Mouse (Mus musculus) thymus, postnatal 10 days (tissue): Measurements from ENCODE around the gene Emilin2.

Source experiments
- DNase-seq, 2 experiments: peaks; one replicate each; pipeline ENCODE4 v3.0.0; 2021; ENCODE audit warnings: low spot score in 2 of 2

Gene Emilin2

DNA sequence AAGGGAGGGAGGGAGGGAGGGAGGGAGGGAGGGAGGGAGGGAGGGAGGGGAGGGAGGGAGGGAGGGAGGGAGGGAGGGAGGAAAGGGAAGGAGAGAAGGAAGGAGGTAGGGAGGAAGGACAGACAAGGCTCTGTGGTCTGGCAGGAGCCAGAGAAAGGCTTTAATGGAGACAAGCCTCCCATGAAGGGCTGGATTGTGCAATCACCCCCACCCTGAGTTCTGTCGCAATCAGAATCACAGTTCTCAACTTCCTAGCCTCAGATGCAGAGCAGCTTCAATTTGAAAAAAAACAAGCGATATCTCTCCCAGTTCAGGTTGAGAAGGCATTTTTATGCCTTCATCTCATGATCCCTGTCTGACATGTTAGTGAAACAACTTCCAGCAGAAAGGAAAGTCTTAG lies 11.4 kb downstream of the Emilin2 start:
- DNase-seq: no peak

DNA sequence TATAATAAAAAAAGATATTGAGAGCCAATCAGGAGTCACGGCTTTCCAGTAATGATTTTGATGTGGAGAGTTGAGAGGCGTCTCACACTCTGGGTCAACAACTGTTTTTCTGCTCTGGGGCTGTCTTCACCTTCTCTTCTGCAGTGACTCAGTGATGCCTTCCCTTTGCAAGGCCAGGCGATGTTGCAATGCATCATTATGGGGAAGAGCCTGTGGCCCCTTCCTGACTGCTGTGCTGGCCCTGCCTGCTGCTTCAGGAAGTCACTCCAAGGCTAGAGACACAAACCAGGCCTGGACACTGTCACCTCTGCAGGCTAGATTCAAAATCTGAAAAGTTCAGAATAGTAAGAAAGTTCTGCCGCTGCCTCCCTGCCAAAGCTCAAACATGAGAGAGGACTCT lies 11.9 kb downstream of the Emilin2 start:
- no peak for DNase-seq

DNA sequence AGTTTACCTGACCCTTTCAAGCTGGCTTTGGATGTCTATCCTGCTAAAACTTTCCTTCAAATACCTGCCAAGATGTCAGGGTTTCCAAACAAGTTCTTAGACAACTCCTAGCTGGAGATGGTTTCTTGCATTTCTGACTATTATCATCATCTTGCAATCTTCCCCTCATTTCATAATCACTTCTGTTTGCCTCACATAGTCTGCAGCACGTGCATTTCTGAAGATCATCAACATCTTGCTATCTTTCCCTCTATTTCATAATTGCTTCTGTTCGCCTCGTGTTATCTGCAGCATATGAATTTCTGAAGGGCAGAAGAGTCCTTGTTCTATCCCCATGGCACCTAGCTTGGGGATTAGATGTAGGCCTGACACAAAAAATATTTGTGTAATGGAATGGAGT lies 17.2 kb downstream of the Emilin2 start:
- DNase-seq: no peak

DNA sequence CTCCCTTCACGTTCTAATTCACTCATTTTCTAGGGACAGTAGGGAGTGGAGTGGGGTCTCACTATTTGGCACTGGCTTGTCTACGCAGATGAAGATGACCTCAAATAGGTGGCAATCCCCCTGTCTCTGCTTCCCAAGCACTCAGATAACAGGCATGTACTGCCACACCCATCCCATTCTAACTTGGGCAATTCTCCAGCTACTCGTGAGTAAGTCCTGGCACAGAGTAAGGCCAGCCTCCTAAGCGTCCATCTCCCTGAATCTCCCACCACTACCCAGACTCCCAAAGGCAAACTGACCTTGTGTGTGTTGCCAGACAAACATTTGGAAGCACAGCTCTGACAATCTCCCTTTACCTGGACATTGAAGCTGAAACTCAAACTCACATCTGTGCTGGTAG lies 18.9 kb downstream of the Emilin2 start:
- no peak for DNase-seq

DNA sequence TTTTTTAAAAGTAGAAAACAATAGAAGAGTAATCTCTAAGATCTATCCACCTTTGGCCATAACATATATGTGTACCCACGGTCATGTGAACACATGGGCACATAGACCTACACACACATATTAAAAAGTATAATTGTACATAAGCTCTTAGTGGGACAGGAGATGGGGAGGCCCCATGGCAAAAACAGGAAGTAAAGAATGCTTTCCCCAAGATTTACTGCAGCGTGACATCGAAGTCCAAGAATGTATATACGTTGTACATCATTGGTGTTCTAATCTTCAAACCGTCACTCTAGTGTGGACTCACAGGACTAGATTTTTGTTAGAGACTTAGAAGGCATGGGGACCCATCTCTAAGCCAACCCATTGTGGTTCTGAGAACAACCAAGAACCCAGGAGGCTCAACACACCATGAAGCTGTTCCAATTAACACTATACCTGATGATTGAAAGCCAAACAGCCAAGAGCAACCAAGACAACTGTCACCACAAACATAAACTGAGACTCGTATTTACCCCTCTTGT lies 19.8 kb downstream of the Emilin2 start:
- no peak for DNase-seq

DNA sequence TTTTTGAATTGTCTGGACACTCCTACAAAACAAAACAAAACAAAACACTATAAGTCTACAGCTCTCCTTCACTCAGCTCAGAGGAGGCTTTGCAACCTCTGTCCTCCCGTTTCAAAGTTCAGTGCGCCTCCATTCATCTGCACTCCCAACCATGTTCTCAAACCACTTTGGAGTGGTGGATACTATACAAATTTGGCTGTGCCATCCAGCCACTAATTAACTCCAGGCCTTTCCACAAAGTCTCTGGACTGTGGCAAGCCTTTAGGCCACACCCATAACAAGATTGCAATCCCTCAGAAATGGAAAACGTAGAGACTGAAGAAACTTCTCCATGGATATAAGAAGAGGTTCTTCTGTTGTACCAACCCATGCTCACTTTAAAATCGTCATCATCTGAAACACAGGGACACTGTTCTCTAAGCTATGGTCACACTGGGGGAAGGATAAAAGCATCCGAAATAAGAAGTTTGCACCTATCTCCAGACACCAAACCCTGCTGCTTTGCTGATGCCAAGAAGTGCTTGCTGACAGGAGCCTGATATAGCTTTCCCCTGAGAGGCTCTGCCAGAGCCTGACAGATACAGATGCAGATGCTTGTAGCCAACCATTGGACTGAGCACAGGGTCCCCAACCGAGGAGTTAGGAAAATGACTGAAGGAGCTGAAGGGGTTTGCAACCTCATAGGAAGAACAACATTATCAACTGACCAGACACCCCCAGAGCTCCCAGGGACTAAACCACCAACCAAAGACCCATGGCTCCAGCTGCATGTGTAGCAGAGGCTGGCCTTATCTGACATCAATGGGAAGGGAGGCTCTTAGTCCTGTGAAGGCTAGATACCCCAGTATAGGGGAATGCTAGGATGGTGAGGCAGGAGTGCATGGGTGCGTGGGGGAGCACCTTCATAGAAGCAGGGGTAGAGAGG lies 21.0 kb downstream of the Emilin2 start:
- no peak for DNase-seq

DNA sequence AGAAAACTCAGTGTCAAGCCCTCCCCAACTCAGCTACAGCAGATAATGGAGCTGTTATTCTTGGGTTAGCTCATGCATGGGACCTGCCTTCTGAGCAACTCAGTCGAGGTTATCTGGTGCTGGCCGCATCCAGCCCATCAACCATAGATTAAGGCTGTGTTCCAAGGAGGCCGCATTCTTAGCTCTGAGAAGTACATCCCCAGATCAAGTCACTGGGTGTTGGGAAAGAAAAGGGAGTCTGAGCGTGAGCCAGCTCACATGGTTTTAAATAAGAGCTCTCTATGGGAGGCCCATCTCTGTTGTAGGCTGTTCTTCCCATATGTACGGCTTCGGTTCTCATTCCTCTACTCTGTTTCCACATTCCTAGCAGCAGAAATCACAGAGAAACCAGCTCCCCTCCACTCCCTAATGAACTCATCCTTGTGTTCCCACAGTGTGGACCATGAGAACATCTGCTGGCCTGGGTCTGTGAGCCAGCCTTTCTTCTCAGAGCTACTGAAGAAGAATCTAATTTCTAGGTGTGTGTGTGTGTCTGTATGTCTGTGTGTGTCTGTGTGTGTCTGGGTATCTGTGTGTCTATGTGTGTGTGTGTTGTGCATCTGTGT lies 22.1 kb downstream of the Emilin2 start:
- DNase-seq: no peak

DNA sequence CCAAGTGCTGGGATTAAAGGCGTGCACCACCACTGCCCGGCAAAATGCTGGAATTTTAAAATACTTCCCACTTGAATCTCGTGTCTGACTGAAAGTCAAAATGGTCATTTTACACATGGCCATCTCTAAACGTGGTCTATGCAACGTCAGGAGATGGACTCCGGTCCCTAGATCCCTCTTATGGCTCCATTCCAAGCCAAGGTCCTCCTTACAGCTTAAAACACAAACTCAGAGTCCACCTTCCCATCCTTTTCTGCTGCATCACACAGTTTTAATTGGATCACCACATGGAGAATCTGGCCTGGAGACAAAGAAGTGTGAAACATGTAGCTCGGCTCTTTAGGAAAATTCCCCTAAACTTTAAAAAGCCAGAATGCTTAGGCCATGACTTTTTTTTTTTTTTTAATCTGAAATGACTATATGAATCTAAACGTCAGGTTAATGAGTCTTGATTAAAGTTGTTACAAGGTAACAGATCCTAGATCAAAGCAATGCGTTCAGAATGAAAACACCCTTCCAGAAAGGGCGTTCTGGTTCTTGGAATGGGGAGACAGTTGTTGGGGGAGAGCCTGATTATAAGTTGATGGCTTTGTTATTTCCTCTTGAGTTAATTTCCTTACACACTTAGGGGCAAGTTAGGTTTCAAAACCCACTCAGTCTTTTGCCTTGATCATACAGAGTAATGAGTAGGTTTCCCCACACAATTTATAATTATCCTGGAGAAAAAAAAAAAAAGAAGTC lies 22.8 kb downstream of the Emilin2 start:
- no peak for DNase-seq

DNA sequence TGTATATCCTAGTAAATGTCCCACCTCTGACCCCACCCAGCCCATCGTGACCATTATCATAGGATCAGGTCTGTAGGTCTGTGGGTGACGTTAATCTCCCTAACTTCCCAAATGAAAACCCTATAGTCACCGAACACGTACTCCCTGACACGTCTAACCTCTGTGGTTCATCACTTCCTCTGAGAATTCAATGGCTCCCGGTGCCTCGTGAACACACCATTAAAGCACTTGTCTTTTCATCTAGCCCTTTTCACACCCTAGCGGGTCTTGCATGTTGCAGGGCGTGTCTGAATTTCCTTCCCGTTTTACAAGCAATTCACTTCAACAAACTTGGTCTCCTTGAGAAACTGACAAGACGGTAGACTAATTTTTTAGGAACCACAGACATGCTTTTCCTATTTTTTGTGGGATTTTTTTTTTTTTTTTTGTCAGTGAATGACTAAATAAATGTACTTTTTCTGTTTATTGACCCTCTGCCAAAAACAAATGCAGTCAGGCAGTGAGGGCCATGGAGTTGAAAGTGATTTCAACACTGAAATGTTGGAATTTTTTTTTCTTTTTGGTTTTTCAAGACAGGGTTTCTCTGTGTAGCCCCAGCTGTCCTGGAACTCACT lies 23.5 kb downstream of the Emilin2 start:
- no peak for DNase-seq

DNA sequence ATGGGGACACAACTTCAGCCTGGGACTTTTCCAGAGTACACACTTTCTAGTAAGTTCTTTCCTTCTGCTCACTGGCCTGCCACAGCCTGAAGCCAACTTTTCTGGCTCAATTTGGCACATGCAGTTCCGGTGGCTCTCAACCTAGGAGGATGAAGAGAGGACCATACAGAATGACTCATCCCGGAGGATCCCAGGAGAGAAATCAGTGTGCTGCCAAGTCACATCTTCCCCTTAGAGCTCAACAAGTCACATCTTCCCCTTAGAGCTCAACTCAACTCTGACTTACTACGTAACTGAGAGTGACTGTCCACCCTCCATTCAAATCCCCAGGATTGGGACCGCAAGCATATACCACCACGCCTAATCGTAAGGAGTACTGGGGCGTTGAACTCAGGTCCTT lies 24.2 kb downstream of the Emilin2 start:
- no peak for DNase-seq

DNA sequence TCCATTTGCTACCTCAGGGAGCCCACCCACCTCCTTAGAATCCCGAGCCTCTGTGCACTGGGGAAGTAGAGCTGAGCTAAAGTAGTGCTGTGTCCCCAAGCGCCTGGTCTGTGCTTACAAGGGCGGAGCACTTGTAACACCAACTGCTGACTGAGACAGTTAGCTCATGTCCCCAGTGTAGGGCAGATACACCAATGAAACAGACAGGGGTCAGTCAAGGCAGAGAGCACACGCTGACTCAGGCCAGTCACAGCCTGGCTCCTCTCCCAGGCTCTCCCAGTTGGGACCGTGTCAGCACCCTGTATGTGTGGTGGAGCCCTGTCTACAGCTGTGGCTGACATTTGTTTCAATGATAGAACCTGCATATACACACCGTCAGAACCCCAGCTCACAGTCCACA lies 25.8 kb downstream of the Emilin2 start:
- DNase-seq: no peak

DNA sequence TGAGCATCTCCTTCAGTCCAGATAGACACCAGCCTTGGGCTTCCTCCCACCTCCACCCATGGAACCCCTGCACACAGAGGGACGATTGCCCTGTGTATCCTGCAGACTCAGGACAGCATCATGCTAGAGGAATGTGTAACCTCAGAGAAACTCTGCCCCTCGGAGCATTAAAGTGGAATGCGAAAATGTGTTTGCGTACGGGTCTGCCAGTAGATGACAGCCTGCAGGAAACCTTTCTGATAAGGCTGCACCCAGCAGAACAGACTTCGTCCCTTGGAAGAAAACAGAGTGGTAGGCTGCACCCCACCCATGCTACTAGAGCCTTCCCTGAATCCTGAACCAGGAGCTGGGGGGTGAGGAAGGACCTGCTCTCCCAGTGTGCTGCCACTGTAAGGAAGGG lies 26.9 kb downstream of the Emilin2 start:
- DNase-seq: no peak

DNA sequence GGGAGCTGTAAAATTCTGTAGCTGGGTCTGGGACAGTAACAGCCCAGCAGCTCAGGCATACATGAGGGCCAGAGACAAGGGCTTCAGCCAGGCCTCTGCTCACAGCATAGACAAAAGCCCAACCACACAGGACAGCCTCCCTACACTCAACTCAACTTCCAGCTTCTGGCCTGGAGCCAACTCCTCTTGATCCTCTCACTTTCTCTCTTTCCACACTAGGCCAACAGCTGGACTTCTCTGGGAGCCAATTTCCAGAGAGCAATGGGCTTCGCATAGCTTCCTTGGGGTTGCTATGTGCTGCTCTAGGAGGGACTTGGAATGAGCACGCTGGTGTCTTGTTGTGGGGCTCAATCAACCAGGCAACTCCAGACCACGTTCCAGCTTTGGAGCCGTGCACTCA lies 28.5 kb downstream of the Emilin2 start:
- DNase-seq: no peak

DNA sequence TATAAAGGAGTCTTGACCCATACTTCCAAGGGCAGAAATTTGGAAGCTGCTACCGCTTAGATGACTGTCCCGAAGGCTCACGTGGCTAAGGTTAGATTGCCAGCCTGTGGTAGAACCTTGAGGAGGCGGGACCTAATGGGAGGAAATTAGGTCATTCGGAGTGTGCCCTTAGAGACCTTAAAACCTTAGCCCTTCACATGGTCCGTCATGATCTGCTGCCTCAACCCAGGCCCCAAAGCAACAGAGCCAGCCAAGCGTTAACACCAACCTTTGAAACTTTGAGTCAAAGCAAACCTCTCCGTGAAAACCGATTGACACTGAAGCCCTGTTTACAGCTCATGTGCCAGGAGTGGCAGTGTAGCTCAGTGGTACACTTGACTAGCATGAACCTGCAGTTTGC lies 29.1 kb downstream of the Emilin2 start:
- no peak for DNase-seq

DNA sequence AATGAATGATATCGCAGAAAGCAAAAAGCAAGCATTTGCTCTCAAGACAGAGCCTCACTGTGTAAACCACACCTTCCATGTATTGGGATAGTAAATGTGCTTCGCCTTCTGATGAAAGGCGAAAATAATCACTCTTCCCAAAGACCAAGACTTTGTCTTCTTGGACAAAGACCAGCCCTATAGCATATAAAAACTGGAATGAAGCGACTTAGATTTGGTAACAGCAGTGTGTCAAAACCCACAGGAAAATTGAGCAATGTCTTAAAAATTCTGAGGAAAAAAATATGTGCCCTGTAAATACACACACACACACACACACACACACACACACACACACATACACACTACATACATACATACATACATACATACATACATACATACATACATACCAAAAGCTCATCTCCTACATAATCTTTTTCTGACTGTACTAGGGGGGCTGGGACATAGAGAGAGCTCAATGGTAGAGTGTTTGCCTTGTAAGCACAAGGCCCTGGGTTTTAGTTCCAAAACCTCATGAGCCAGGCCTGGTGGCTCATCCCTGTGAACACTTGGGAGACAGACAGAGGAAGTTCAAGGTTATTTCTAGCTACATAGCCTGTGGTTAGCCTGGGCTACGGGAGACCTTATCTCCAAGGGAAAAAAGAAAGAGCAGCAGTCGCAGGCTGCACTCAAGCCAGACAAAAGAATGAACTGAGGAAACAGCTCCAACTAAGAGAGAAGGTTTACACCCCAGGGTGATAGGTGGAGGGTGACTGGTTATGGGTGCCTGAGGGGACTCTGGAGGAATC lies 33.9 kb downstream of the Emilin2 start:
- DNase-seq: no peak

DNA sequence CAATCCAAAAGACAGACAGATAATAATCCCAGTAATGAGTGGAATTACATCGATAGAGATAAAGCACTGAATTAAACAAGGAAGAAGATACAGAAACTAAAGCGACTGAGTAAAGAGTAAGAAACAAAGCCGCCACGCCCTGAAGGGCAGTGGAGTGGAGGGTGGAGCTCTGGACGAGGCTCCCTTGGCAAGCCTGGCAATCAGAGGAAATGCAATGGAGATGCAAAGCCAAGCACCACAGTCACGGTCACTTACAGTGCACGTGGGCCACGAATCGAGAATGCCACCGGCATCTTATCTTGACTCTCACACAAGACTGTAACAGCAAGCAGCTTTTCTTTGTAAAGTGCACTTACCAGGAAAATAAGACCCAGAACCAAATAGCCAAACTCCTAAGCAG lies 35.0 kb downstream of the Emilin2 start:
- DNase-seq: no peak

DNA sequence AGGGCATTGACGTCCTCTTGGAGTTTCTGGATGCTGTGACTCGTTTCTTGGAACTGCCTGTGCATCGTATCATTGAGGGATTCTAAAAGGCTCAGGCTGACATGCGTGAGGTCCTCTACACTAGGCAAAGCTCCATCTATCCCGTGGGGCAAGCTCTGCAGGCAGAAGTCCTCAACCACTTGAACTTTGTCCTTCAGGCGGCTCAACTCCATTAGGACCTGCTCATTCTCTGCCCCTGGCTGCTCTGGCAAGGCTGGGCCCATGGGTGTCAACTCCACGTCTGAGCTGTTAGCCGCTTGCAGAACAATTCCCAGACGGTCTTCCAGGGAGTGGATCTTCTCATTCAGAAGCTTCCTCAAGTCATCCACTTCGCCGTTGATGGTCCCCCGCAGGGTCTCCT lies 37.9 kb downstream of the Emilin2 start:
- DNase-seq: no peak

DNA sequence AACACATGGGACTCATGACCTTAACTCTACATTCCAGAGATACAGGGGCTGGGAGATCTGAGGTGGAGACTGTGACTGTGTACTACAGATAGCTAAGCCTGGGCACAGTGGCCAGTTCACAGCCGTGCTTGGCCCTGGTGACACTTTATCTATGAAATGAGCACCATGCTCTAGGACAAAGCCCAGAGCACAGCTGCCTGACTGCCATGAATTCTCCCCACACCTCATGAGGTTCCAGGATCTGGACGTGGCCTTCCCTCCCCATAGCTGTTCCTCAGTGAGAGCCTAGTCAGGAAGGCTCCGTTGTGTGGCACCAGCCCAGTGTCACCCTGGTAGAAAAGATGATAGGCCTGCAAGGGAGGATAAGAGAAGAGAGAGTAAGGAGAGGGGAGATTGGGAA lies 43.2 kb downstream of the Emilin2 start:
- DNase-seq: no peak

DNA sequence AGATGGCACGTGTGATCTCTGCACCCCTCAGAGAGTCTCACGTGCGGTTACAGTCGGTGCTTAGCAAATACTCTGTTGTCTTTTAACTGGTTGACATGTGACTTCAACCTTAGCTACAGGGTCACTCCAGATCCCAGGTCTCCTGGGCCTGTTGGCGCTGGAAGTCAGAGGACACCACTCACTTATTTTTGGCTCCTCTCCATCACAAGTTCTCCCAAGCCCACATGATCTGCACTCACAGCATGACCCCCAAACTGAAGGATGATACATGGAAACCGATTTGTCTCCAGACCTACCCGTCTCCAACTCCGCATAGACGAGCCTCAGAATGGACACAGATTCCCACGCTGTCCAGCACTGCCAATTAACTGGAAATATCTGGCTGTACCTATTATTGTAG lies 43.6 kb downstream of the Emilin2 start:
- DNase-seq: no peak

DNA sequence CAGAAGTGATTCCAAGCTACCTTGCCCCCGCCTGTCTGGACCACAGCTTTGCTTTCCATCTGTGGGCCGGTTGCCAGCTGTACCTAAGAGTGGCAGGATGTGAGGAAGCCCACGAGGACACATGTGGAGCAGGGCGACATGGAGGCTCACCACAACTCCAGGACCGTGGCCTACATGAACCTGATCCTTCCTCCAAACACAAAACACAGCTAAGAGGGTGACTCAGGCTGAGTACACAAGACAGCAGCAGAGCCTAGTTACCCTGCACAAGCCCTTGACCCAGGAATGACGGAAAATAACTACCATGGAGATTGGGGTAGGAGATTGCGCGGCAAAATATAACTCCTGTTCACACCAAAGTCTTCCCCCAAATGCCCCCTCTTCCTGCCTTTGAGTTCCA lies 44.4 kb downstream of the Emilin2 start:
- DNase-seq: no peak

DNA sequence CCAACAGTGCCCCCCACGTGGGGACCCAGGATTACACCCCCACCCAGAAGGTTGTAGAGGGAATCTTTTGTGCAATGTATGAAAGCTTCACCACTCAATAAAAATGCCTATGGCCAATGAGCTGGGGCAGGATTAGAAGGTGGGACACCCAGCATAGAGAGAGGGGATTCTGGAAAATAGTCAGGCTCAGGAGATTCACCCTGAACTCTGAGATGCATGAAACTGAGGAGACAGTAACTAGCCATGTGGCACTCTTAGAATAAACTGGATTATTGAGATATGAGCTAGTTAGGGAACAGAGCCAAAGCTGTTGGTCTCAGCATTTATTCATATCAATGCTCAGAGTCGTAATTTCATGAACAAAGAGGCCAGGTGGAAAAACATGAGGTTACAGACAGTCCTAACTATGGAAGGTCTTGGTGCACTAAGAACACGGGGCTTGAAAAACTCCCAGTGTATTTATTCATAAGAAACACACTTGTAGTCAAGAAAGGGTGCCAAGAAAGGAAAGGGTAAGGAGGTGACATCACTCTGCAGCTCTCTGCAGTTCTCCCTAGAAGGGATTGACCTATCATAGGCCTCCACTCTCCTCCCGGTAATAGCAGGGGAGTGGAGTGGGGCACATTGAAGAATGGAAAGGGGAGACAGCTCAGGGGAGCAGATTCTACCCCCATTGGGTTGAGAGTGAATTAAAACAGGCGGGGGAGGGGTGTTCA lies 46.3 kb downstream of the Emilin2 start:
- DNase-seq: no peak
